Mouse (Mus musculus) ES-E14 (cell line): Measurements from ENCODE around the gene Cmc1.

ENCODE experiments used
- CHD2 ChIP-seq: IDR thresholded peaks from 2 replicates; pipeline ENCODE4 v1.6.1; 2014; ENCODE audit warnings: mild to moderate bottlenecking, low read depth, low read length, inconsistent platforms
- HCFC1 ChIP-seq: IDR thresholded peaks from 2 replicates; pipeline ENCODE4 v1.6.1; 2012; ENCODE audit warnings: low read length, inconsistent platforms, borderline replicate concordance; ENCODE audit not compliant: insufficient read depth
- MAFK ChIP-seq: IDR thresholded peaks from 2 replicates; pipeline ENCODE4 v1.6.1; 2014; ENCODE audit warnings: mild to moderate bottlenecking, low read depth, low read length, inconsistent platforms; ENCODE audit not compliant: insufficient read depth
- ZNF384 ChIP-seq: IDR thresholded peaks from 2 replicates; pipeline ENCODE4 v1.6.1; 2012; ENCODE audit warnings: low read depth, low read length, inconsistent platforms

DNA sequence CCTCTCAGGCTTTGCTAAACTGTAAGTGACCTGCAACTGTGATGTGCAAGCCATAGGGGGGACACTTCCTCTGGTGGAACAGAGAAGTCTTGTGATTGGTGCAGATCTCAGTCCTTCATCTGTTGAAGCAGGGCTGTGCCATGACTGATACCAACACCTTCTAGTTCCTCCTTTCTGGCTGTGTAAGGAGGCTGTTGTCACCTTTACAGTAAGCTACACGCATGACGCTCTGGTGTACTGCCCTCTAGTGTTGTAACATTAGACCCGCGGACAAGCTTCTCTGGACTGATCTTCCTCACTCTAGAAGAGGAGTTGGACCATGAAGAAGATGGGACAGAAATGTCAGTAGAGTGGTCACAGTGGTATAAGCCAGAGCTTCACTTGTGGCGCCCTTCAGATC lies 18.6 kb upstream of the Cmc1 start:
- no peak for TF ChIP-seq HCFC1
- TF ChIP-seq CHD2 = no peak
- no peak for TF ChIP-seq MAFK
- no peak for TF ChIP-seq ZNF384
